Mouse (Mus musculus): ENCODE results near the gene Gm20503. TPM values are rescaled to one million over a fixed set of nuclear protein-coding genes. Genes with fewer than 3 reads are reported as not detected.

The Gm20503 gene
- total RNA-seq, 4 experiments from 2014 or later, result 1.3 to 2.6 (median 1.5) TPM; not detected in 1

DNA sequence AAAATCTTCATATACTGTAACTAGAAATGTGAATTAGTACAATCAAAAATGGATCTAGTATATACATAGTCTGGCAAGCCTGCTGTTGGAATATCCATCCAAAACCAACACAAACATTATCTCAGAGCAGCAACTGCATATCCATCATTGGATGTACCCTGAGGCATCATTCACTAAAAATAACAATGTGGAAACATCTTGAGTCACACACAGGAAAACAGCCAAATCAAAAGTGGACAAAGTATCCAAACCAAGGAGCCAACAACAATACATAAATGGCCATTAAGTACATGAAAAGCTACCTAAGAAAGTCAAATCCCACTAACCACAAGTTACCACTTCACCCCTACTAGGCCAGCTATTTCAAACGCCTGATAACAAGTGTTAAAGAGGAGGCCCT lies 86.4 kb downstream of the Gm20503 start:
- no peak for DNase-seq (ENCODE audit: low spot score in 2 of 2)

Other genes starting within 250 kb of the Gm20503 start
- gene Olfr267, start 215.5 kb upstream of the Gm20503 start, total RNA-seq (2022), result under 1 TPM in 2 of 4 experiments, not detected in 2; 0.11 to 0.22 TPM
- gene Ecpas, start 90.5 kb upstream of the Gm20503 start, total RNA-seq (2022), result 100 to 1,000 TPM; 118 to 183 (median 129) TPM
- 10 to 100 TPM; 56.0 to 63.3 (median 58.3) TPM for gene Zkscan16, start 59.6 kb upstream of the Gm20503 start, total RNA-seq (2022)
- gene Ptgr1, start 16.1 kb upstream of the Gm20503 start, total RNA-seq (2022), result 1 to 10 TPM; 1.6 to 3.4 (median 3.1) TPM
- 1 to 10 TPM; 5.5 to 8.9 (median 6.1) TPM for gene Dnajc25, start 8.1 kb upstream of the Gm20503 start, total RNA-seq (2022)
- 10 to 100 TPM; 85.8 to 90.6 (median 88.2) TPM for gene Gng10, start 31.9 kb downstream of the Gm20503 start, total RNA-seq (2022)
- not detected for gene AI481877, start 135.8 kb downstream of the Gm20503 start, total RNA-seq (2022)
- gene Ugcg, start 186.0 kb downstream of the Gm20503 start, total RNA-seq (2022), result 10 to 100 TPM; 62.9 to 68.4 (median 66.4) TPM